Mouse (Mus musculus) gastrocnemius, postnatal 36 days (tissue): ENCODE data around the gene C530025M09Rik. TPM values are rescaled to one million over a fixed set of nuclear protein-coding genes. Genes with fewer than 3 reads are reported as not detected.

Experiments used
- DNase-seq, 2 experiments: peaks; one replicate each; pipeline ENCODE4 v3.0.0; 2022
- intact Hi-C: fragments of 180-260 bp; cut with DNase I; formaldehyde crosslinking; loops from one replicate; pipeline ENCODE4 v1.15.1; 2025
- total RNA-seq, 2 experiments: library from RNA; stranded (reverse); gene quantifications; 2 replicates each; pipeline ENCODE4 v1.2.3; 2021

C530025M09Rik gene
- total RNA-seq, 2 experiments from 2014 or later = not detected

DNA sequence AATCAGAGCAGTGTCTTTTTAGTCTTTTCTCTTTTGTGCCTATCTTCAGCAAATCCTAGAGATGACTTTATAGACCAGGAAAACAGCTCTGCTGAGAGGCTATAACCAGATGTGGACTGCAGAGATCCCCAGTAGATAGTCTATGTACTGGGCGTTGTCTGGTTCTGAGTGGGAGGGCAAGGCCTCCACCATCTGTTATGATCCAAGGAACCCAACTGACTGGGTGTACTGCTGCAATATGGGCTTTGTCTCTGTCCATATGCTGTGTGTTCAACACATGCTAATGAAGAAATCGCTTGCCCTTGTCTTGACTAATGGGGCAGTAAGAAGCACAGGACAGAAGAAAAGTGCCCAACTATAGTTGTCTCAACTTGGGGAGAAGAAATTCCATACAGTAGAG, 25.8 kb downstream of the C530025M09Rik start:
- intact Hi-C loops = no loop called here

DNA sequence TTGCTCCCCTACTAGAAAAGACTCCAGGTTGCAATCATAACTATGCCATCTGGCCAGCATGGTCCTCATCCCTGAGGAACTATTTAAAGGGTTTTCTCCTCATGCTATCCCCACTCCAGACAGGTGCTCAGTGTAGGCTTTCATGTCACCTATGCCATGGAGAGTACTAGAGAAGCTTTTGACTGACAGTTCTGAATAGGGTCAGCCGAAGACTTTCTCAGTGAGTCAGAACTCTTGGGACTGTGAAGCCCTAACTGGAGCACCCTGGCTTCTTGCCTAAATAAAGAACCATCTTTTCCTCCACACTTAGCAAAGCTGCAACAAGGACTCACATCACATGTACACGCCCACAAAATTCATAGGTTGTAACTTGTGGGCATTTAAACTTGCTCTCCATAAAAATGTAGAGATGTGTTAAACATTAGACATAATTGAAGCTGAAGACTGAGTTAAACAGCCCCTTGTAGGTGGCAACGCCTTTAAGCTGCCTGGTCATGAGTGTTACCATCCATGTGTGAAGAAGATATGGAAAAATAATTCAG, 26.3 kb downstream of the C530025M09Rik start:
- intact Hi-C loops = no loop called here

More for the DNA sequence above, 25.8 kb downstream of the C530025M09Rik start:
- DNase-seq = no peak

DNA sequence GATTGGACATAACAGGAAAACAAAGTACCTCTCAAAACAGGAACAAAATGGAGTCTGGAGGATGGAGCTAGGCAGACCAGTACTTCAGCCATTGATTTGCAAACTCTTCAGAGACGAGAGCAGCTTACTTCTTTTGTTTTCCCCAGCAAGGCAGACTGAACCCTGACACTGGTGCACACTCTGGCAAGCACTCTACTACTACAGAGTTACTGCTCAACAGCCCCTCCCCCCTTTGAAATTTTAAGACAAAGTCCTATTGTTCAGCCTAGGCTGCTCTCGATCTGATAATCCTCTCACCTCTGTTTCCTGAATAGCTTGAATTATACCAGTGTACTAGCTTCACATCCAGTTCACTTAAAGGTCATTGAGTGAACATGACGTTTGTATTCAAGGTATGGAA, 32.4 kb downstream of the C530025M09Rik start:
- no peak for DNase-seq
- intact Hi-C loops = no loop called here

More for the DNA sequence above, 26.3 kb downstream of the C530025M09Rik start:
- DNase-seq = no peak

Other genes starting within 250 kb of the C530025M09Rik start
- gene Syndig1, start 2.0 kb downstream of the C530025M09Rik start, total RNA-seq = not detected